Mouse (Mus musculus) MEL (cell line): Measurements from ENCODE around the gene Abca12. TPM values are rescaled to one million over a fixed set of nuclear protein-coding genes. Genes with fewer than 3 reads are reported as not detected.

ENCODE experiments used
- DNase-seq: peaks from one replicate; pipeline ENCODE4 v3.0.0; 2011; ENCODE audit warnings: low read depth, low spot score
- H3K27ac ChIP-seq: 2 replicates; pipeline ENCODE4 v1.5.1; 2012; ENCODE audit warnings: low read depth, mild to moderate bottlenecking, control low read depth, low read length, moderate library complexity; ENCODE audit not compliant: control insufficient read depth
- H3K27me3 ChIP-seq, 2 experiments: fragments of 150-350 bp in 1 of 2; sonication (generic) in 1 of 2; 2 replicates each; pipeline ENCODE4 v1.6.1; 2012; ENCODE audit warnings: low read length in 2 of 2, mild to moderate bottlenecking in 2 of 2, improper control_type of control experiment in 1 of 2, moderate library complexity in 1 of 2; ENCODE audit not compliant: insufficient read depth in 2 of 2, control insufficient read depth in 1 of 2
- H3K36me3 ChIP-seq, 2 experiments: 2 replicates each; pipeline ENCODE4 v1.6.1; 2012 to 2014; ENCODE audit warnings: low read length in 2 of 2, improper control_type of control experiment in 1 of 2, inconsistent platforms in 1 of 2, mild to moderate bottlenecking in 1 of 2; ENCODE audit not compliant: insufficient read depth in 2 of 2, control insufficient read depth in 1 of 2
- H3K4me1 ChIP-seq, 2 experiments: fragments of 150-350 bp in 1 of 2; sonication (generic) in 1 of 2; 2 replicates each; pipeline ENCODE4 v1.6.1; 2012; ENCODE audit warnings: low read length in 2 of 2, improper control_type of control experiment in 1 of 2, mild to moderate bottlenecking in 1 of 2; ENCODE audit not compliant: insufficient read depth in 2 of 2, control insufficient read depth in 1 of 2
- H3K4me3 ChIP-seq, 2 experiments: fragments of 150-350 bp in 1 of 2; sonication (generic) in 1 of 2; 2 replicates each; pipeline ENCODE4 v1.5.1; 2012; ENCODE audit warnings: low read depth in 2 of 2, low read length in 2 of 2, mild to moderate bottlenecking in 2 of 2, moderate library complexity in 2 of 2, control low read depth in 1 of 2, improper control_type of control experiment in 1 of 2; ENCODE audit not compliant: control insufficient read depth in 1 of 2, insufficient read depth in 1 of 2
- H3K79me2 ChIP-seq: 2 replicates; pipeline ENCODE4 v1.6.1; 2012; ENCODE audit warnings: mild to moderate bottlenecking, low read length, moderate library complexity; ENCODE audit not compliant: control insufficient read depth, poor library complexity, insufficient read depth
- H3K9ac ChIP-seq: 2 replicates; pipeline ENCODE4 v1.6.1; 2012; ENCODE audit warnings: low read depth, mild to moderate bottlenecking, control low read depth, low read length, moderate library complexity; ENCODE audit not compliant: control insufficient read depth, poor library complexity, severe bottlenecking
- H3K9me3 ChIP-seq: fragments of 150-350 bp; sonication (generic); replicated peaks from 2 replicates; pipeline ENCODE4 v1.6.1; 2012; ENCODE audit warnings: mild to moderate bottlenecking, low read length, improper control_type of control experiment, moderate library complexity; ENCODE audit not compliant: insufficient read depth
- BHLHE40 ChIP-seq: IDR thresholded peaks from 2 replicates; pipeline ENCODE4 v1.6.1; 2012; ENCODE audit warnings: low read depth, mild to moderate bottlenecking, inconsistent platforms, low read length, improper control_type of control experiment, borderline replicate concordance
- CHD2 ChIP-seq: IDR thresholded peaks from 2 replicates; pipeline ENCODE4 v1.6.1; 2011; ENCODE audit warnings: low read length, improper control_type of control experiment
- E2F4 ChIP-seq: IDR thresholded peaks from 2 replicates; pipeline ENCODE4 v1.6.1; 2011; ENCODE audit warnings: low read depth, low read length, improper control_type of control experiment, borderline replicate concordance
- ETS1 ChIP-seq: IDR thresholded peaks from 2 replicates; pipeline ENCODE4 v1.6.1; 2012; ENCODE audit warnings: low read depth, mild to moderate bottlenecking, inconsistent platforms, low read length, improper control_type of control experiment, moderate library complexity
- HCFC1 ChIP-seq: IDR thresholded peaks from 2 replicates; pipeline ENCODE4 v1.6.1; 2012; ENCODE audit warnings: low read depth, mild to moderate bottlenecking, inconsistent platforms, low read length, improper control_type of control experiment, moderate library complexity
- JUND ChIP-seq: IDR thresholded peaks from 2 replicates; pipeline ENCODE4 v1.6.1; 2011; ENCODE audit warnings: low read depth, mild to moderate bottlenecking, improper control_type of control experiment, low read length
- MAX ChIP-seq: IDR thresholded peaks from 2 replicates; pipeline ENCODE4 v1.6.1; 2011; ENCODE audit warnings: low read length, improper control_type of control experiment
- MAZ ChIP-seq: IDR thresholded peaks from 2 replicates; pipeline ENCODE4 v1.6.1; 2012; ENCODE audit warnings: low read depth, mild to moderate bottlenecking, inconsistent platforms, low read length, improper control_type of control experiment
- MEF2A ChIP-seq: IDR thresholded peaks from 2 replicates; pipeline ENCODE4 v1.6.1; 2014; ENCODE audit warnings: low read depth, mild to moderate bottlenecking, inconsistent platforms, low read length, improper control_type of control experiment; ENCODE audit not compliant: poor library complexity, insufficient replicate concordance, severe bottlenecking; ENCODE audit errors: extremely low read depth
- NELFE ChIP-seq: IDR thresholded peaks from 2 replicates; pipeline ENCODE4 v1.6.1; 2011; ENCODE audit warnings: low read depth, low read length, improper control_type of control experiment
- POLR2A ChIP-seq, 2 experiments: IDR thresholded peaks; 2 replicates each; pipeline ENCODE4 v1.6.1; 2011 to 2012; ENCODE audit warnings: low read length in 2 of 2, mild to moderate bottlenecking in 2 of 2, control low read depth in 1 of 2, improper control_type of control experiment in 1 of 2, low read depth in 1 of 2, moderate library complexity in 1 of 2; ENCODE audit not compliant: control insufficient read depth in 1 of 2, insufficient read depth in 1 of 2, poor library complexity in 1 of 2
- POLR2AphosphoS5 ChIP-seq: IDR thresholded peaks from 2 replicates; pipeline ENCODE4 v1.6.1; 2012; ENCODE audit warnings: low read depth, borderline replicate concordance, mild to moderate bottlenecking, inconsistent platforms, low read length, moderate library complexity, mixed read lengths
- SIN3A ChIP-seq: IDR thresholded peaks from 2 replicates; pipeline ENCODE4 v1.6.1; 2012; ENCODE audit warnings: low read length, improper control_type of control experiment, inconsistent platforms
- SMC3 ChIP-seq: IDR thresholded peaks from 2 replicates; pipeline ENCODE4 v1.6.1; 2011; ENCODE audit warnings: low read depth, low read length, improper control_type of control experiment
- TBP ChIP-seq: IDR thresholded peaks from 2 replicates; pipeline ENCODE4 v1.8.0; 2011; ENCODE audit warnings: low read depth, low read length, improper control_type of control experiment
- TCF12 ChIP-seq: IDR thresholded peaks from 2 replicates; pipeline ENCODE4 v1.6.1; 2014; ENCODE audit warnings: low read depth, mild to moderate bottlenecking, inconsistent platforms, low read length, improper control_type of control experiment, moderate library complexity
- ZKSCAN1 ChIP-seq: IDR thresholded peaks from 2 replicates; pipeline ENCODE4 v1.6.1; 2012; ENCODE audit warnings: low read depth, mild to moderate bottlenecking, inconsistent platforms, low read length, improper control_type of control experiment, moderate library complexity
- ZNF384 ChIP-seq: IDR thresholded peaks from 2 replicates; pipeline ENCODE4 v1.6.1; 2012; ENCODE audit warnings: low read depth, mild to moderate bottlenecking, inconsistent platforms, low read length, improper control_type of control experiment
- polyA plus RNA-seq, 2 experiments: library from polyadenylated mRNA; stranded (reverse) in 1 of 2; unstranded in 1 of 2; fragments of >175 nt in 1 of 2; fragments of >200 nt in 1 of 2; gene quantifications; 2 replicates each; pipeline versions ENCODE4 v1.2.1 to v1.2.4; 2012; ENCODE audit warnings: low replicate concordance in 2 of 2, low read depth in 1 of 2; ENCODE audit not compliant: insufficient read length in 2 of 2, insufficient read depth in 1 of 2, missing spikeins in 1 of 2
- total RNA-seq: library from RNA; depleted of rRNA; stranded (reverse); fragments of 300-350 nt; gene quantifications from 2 replicates; pipeline ENCODE4 v1.2.3, GENCODE M21; 2012

Gene Abca12
- total and polyA plus RNA-seq, 3 experiments = not detected

DNA sequence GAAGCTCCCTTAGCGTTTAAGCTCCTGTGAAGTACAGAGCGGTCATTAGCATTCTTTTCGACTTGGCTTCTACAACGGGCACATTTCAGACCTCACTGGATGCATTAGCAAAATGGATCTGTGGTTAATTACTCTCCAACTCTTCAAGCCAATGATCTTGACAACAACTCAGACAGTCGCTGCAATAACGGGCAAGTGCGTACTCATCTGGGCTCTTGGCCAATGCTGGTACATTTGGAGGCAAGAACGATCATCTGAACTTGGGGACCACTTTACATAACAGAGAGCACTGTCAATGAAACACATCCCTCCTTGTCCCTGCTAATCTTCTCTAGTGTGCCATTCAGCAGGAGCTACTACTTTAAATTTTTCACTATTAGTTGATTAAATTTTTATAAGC is 148.1 kb downstream of the Abca12 start:
- Histone ChIP-seq H3K4me3 (no peak overlapping the region), H3K36me3 (no peaks in the 10 kb centered on the region), H3K9ac (no peak overlapping the region), H3K27me3 (no peaks in the 10 kb centered on the region), H3K9me3 (no peaks in the 10 kb centered on the region), H3K27ac (no peak overlapping the region), H3K79me2 (no peaks in the 10 kb centered on the region), H3K4me1 (no peaks in the 10 kb centered on the region)
- no peak for DNase-seq
- TF ChIP-seq TBP (no peak), MAX (no peak), CHD2 (no peak), MAZ (no peak), SIN3A (no peak), JUND (no peak), BHLHE40 (no peak), ZNF384 (no peak), MEF2A (no peak), NELFE (no peak), ETS1 (no peak)

DNA sequence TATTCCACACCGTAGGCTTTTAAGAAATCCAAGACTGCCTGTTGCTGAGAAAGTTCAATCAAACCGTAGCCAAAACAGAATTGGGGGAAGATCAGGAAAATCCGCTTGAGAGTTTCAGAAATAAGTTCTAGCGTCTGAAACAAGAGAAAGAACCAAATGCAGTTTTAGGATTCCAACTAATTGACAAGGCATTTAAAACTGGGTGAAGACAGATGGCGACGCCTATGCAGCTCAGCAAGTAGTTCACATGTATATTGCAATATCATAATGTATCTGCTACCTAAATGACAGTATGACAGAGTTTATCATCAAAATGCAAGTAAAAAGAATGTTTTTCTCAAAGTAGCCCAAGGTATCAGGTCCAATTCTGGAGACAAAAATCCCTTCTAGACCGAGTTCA is 151.2 kb downstream of the Abca12 start:
- Histone ChIP-seq H3K27ac (no peak overlapping the region), H3K4me3 (no peak overlapping the region), H3K4me1 (no peaks in the 10 kb centered on the region), H3K36me3 (no peaks in the 10 kb centered on the region), H3K9me3 (no peaks in the 10 kb centered on the region), H3K9ac (no peak overlapping the region), H3K79me2 (no peaks in the 10 kb centered on the region), H3K27me3 (no peaks in the 10 kb centered on the region)
- DNase-seq = no peak
- TF ChIP-seq HCFC1 = no peak
- no peak for TF ChIP-seq E2F4
- no peak for TF ChIP-seq TCF12
- TF ChIP-seq ZKSCAN1 = no peak
- no peak for TF ChIP-seq POLR2AphosphoS5
- no peak for TF ChIP-seq SMC3
- TF ChIP-seq POLR2A (IDR thresholded peaks at IDR 0.05; ENCODE audit: control insufficient read depth in 1 of 2, insufficient read depth in 1 of 2, low read depth in 1 of 2, low read length in 2 of 2, poor library complexity in 1 of 2) = no peak
